Mouse (Mus musculus) adrenal gland, adult 18-20 months (tissue): ENCODE data around the gene Wdr53. TPM values are rescaled to one million over a fixed set of nuclear protein-coding genes. Genes with fewer than 3 reads are reported as not detected.
"Not testable (repeated sequence)": the region's sequence is repeated elsewhere in the genome, so short reads cannot be mapped to it uniquely, and the experiment has no call there.

ENCODE experiments used
- DNase-seq, 2 experiments: peaks; one replicate each; pipeline ENCODE4 v3.0.0; 2021 to 2022; ENCODE audit warnings: low spot score in 2 of 2
- long read RNA-seq, 2 experiments: library from polyadenylated mRNA; stranded (forward); transcript quantifications; one replicate each; pipeline ENCODE4 v2.0.0; 2021
- total RNA-seq, 2 experiments: library from RNA; stranded (reverse); gene quantifications; 1 replicate in 1 of 2; 2 replicates in 1 of 2; pipeline ENCODE4 v1.2.3; 2021

The Wdr53 gene
- total RNA-seq: 10 to 100 TPM; 12.5 to 14.1 TPM
- long read RNA-seq, experiment 1, partial matches to known transcripts: 2 of 5 reads
- long read RNA-seq, experiment 1, other reads (novel, unspliced or antisense): 0 of 5 reads
- long read RNA-seq, experiment 2, transcript Wdr53-203 (3 exons, 832 nt): major isoform, 16 of 25 reads
- long read RNA-seq, experiment 2, transcript Wdr53-201 (3 exons, 1,394 nt): minor isoform, 5 of 25 reads
- long read RNA-seq, experiment 2, partial matches to known transcripts: 3 of 25 reads
- long read RNA-seq, experiment 2, other reads (novel, unspliced or antisense): 1 of 25 reads

DNA sequence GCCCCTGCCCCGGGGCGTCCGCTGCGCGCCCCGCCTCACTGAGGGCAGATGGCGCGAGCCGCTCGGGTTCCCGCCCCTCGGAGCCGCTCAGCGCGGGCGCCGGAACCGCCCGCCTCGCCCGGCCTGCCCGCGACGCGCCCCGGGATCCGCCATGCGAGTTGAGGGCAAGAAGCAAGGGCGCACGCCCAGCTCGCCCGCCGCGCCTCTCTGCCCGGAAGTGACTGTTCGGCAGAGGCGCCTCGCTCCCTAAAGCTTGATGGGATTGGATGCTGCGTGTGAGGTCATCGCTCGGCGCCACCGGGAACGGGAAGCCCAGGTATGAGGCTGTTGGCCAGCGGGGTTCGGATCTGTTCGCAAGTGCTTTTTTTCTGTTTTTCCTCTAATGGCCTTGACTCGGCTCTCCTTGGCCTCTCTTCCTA lies at the start of gene Wdr53, which contains the start of gene Fbxo45:
Gene Wdr53 (plus strand): TSS at position 276 of the 419 bp plus-strand sequence.
Gene Fbxo45 (minus strand): TSS at position 207 of the 419 bp plus-strand sequence.
- peak; percentile 94 to 95 for DNase-seq

DNA sequence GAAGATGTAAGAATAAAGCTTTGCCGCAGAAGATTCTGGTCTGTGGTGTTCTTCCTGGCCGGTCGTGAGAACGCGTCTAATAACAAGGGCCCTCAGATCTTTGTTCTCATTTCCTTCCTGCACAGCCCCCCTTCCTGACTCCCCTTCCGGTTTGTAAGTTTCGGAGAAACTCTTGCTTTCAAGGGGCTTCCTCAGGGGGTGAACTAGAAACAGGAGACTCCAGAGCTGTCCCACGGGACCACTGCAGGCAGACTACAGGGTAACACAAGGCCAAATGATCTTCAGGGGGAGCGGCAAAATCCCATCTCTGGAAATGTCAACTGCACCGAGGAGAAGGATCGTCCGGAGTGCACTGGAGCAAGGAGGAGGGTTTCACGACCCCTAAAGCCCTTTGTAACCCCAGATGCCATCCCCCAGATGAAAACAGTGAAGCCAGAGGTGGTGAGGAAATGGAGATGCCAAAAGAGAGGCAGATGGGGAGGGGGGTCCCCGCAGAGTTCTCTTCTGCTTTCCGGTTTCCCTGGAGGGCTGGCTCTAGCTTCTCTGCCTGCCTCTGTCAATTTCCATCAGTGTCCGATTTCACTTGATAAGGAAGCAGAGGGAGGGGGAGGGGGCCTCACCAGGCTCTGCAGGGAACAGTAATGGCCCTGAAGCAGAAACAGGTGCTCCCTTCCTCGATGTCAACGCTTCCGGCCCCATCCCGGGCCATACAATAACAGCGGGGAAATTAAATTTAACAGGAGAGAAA lies 46.6 kb upstream of the Wdr53 start:
- DNase-seq: no peak

DNA sequence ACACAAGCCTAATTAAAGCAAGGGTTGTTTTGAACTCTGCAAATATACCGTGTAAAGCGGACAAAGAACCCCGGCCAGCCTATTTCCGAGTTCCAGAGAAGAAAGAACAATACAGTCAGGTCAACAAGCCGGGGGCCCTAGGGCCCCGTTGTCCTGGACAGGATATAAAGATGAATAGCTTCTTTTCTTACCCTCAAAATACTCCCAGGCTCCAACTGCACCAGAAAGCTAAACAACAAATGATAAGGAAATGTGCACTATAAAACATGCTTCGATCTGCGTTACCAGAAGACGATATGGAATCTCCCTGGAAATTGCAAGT lies 46.1 kb upstream of the Wdr53 start:
- DNase-seq: no peak

DNA sequence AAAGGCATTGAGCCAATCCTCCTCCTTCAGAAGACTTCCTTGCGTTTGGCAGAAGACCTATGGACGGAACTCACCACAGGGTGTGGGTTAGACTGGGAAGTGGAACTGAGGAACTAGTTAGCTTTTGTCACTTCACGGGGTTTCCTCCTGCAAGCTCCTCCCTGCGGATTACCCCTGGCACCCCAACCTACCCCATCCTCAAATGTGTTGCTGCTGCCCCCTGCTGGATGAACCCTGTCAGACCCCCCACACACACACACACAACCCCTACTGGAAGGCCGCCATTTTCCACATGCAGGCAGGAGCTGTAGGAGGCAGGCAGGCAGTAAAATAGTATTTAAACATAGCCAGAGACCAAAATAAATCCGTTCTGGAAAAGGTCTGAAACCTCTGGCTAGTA lies 44.3 kb upstream of the Wdr53 start:
- peak; percentile 65 to 81 for DNase-seq

DNA sequence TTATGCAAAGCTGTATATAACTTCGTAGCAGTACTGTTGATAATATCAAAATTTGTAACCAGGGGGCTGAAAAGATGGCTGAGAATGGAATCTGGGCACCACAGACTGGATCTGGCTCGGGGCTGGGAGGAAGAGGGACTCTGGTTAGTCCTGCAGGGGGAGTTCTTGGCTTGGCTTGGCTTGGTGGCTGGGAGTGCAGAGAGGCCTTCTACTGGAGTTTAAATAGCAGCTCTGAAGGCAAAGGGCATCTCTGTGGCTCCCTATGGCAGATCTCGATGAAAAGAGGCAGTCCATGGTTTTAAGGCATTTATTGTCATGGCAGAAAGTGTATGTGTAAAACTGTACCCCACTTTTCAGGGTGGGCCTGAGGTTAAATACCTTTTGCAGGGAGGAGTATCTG lies 42.1 kb upstream of the Wdr53 start:
- no peak for DNase-seq

DNA sequence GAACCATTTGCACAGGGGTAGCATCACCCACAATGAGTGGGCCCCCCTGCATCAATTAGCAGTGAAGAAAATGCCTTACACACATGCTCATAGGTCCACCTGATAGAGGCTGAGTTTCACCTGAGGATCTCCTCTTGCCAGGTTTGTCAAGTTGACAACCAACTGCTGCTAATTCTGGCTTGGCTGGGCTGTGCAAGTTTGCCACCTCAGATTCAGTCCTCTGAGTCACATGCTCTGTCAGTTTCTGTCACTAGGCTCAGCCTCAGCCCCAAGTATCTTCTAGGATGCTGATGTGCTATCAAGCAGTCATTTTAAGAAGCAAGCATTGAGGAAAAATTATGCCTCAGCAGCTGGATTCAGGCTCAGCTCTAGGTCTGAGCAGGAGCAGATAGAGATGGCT lies 32.9 kb upstream of the Wdr53 start:
- no peak for DNase-seq

DNA sequence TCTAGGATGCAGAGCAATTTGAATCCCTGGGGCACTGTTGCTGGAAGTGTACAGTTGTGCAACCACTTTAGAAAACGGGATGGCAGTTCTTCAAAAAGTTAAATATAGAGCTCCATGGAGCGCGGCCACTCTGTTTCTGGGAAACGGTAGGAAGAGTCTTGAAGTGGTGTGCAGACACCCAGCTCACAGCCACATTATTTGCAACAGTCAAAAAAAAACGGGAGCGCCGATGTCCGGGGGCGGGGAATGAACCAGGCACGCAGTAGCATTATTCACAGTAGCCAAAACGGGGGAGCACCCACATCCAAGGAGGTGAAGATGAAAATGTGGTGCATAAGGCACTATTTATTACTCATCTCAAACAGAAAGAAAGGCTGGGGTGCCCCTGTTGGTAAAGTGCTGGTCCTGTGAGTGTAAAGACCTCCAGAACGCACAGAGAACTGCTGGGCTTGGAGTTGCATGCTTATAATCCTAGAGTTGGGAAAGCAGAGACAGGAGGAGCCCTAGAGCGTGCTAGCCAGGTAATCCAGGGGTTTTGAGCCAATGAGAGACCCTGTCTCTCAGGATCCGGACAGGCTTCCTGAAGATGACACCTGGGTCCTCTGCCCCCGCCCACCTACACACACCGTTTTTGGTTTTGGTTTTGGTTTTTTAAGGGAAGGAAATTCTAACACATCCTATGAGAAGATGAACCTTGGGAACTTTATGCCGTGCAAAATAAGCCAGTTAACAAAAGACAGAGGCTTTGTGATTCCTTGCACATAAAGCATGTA lies 32.0 kb upstream of the Wdr53 start:
- no peak for DNase-seq

DNA sequence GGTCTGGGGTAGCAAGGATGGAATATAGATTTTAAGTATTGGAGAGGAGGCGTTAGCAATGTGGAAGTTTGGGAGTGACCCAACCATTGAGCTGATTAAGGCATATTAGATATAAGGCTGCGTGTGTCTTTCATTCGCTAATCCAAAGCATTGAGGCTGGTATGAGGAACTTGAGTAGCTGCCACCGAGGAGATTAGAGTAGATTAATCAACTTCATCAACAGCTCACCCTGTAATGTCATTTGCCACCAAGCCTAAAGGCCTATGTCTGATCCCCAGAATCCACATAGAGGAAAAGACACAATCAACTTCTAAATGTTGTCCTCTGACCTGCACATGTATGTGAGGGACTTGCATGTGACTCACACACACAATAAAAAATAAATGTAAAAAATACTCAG lies 25.2 kb upstream of the Wdr53 start:
- DNase-seq: no peak

DNA sequence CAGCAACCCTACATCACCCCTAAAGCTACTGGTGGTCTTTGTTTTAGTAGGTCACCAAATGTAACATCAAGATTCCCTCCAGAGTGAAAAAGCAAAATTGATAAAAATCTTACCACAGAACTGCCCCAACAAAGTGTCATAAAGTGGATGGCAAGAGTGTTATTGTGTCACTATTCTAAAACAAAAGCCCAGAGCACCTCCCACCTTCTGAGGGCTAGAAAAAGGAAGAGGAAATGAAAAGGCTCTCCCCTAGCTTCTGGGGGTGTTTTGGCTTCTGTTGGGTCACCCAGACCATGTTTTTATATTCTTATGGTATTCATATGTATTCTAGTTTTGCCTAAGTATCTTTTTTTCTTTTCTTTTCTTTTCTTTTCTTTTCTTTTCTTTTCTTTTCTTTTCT lies 24.6 kb upstream of the Wdr53 start:
- no peak for DNase-seq

DNA sequence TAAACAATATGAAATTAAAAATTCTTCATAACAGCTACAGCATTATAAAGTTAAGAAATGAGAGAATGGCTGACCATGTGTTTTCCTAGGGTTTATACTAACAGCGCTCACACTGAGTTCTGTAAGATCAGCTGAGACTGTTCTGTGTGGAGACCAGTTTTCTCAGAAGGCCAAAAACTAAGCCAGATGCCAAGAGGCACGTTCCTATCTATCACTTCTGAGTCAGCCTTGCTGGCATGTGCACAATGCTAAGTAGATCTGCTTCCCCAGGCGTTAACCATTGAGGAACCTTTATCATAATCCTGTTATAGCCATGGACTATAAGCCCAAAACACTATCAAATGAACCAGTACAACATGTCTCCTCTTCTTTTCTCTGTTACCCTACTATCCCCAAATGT lies 15.0 kb upstream of the Wdr53 start:
- peak in 1 of 2 experiments; percentile 24 for DNase-seq

DNA sequence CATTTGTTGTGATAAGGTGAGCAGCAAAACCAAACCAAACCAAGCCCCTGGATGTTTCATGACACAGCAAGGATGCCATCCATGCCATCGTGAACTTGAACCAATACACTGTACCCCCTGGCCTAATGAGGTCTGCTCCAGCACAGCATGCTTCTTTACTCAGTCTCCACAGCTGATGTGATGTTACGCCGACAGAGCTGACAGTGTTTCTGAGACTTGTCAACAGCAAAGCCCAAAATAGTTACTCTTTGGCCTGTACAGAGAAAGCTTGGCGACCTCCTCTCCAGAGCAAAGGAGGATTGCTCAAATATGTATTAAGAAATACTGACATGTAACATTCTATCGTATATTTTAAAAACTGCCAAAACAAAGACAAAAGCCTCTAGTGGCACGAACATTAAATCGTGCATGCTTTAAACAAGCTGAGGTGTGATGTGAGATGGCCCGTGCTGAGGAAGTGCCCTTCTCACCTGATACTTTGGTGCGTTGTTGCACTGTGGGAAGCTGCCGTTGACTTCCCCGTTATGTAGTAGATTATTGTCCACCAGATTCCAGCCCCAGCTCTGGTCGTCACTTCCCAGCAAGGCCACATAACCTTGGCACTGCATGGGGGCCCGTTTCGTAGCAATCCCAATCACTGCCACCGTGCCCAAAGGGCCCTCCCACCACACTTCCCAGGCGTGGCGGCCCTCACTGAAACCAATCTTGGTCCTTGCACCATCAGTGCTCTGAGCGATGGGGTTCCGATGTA lies 8.9 kb upstream of the Wdr53 start:
- no peak for DNase-seq

DNA sequence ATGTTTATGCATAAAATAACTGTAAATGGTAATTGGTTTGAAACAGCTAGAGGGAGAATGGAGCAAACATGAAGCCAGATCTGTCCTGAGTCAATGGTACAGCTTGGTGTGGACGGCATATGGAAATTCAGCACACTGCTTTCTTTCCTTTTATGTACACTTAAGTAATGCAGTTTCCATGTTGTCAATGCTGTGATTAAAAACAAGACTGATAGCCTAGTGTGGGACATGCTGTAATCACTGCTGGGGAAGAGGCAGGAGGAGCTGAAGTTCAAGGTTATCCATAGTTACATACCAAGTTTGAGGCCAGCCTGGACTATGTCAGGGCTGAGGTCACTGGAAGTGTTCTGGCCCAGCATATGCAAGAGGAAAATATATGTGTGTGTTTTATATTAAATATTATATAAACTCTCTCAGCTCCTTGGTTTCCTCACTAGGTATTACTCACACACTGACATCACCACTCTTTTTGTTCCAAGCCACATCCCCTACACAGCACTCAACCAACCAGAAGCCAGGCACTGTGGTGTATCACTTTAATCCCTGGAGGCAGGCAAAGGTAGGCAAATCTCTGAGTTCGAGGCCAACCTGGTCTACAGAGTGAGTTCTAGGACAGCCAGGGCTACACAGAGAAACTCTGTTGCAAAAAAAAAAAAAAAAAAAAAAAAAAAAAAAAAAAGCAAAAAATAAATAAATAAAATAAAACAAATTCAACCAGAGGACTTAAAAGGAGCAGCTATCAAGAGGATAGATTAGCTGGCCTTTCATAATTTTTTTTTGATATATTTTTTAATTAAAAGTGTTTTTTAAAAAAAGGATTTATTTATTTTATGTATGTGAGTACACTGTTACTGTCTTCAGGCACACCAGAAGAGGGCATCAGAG lies 7.4 kb upstream of the Wdr53 start:
- DNase-seq: no peak

DNA sequence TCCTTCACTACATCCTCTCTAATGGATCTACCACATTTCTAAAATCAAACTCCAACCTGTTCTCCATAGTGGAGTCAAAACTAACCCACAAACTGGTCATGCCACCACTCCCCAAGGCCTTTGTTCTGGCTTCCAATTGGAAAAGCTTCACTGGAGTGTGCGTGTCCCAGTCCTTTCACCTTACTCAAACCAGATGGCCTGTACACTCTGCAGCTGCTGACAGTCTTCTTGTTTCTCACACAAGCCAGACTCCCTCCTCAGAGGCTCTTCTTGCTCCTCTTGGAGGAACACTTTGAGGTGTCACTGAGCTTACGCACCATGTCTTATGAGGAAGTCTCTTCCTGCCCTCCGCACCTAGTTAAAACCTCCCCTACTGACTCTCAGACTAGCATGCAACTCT lies 3.1 kb upstream of the Wdr53 start:
- no peak for DNase-seq

DNA sequence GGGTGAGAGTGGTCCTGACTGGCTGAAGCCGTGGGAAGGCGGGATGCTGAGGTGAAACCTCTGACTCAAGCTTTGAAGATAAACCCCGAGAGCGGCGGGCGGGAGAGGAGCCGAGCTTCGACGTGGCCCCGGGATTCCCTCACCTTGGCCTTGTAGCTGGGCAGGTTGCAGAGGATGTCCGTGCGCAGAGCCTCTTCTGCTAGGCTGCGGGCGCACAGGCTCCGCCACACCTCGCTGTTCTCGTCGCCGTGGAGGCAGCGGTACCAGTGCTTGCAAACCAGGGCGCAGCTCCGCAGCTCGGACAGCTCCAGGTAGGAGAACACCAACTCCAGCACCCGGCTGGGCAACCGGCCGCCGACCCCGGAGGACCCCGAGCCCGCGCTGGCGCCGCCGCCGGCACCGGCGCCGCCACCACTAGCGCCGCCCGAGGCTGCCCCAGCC lies 656 bp upstream of the Wdr53 start:
- DNase-seq: peak in 1 of 2 experiments; percentile 43

DNA sequence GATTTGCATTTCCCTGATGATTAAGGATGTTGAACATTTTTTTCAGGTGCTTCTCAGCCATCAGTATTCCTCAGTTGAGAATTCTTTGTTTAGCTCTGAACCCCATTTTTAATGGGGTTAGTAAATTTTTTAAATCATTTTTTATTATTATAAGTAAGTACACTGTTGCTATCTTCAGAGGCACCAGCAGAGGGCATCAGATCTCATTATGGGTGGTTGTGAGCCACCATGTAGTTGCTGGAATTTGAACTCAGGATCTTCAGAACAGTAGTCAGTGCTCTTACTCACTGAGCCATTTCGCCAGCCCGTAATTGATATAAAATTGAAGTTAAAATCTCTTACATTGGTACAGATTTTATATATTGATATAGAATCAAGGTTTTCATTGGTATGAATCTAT lies 17.2 kb downstream of the Wdr53 start:
- DNase-seq: not testable (repeated sequence)

DNA sequence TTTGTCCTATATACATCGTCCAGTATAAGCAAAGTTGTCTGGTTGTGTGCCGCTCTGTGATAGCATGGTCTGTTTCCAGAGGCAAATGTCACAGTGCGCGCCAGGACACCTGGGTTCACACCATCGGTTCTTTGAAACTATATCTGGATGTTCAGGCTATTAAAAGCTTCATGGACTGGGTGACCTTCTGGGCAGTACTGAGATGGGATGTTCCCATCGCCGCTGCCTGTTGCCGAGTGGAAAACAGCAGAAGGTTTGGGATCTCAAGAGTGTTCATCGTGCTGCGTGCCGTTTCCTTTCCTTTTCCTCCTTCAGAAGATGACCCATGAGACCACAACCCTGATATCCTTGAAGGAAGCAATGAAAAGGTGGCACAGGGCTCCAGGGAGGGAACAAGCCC lies 24.3 kb downstream of the Wdr53 start, which contains the start of gene Smco1:
Gene Smco1 (plus strand): TSS at position 178 of the 400 bp plus-strand sequence.
- DNase-seq: no peak

DNA sequence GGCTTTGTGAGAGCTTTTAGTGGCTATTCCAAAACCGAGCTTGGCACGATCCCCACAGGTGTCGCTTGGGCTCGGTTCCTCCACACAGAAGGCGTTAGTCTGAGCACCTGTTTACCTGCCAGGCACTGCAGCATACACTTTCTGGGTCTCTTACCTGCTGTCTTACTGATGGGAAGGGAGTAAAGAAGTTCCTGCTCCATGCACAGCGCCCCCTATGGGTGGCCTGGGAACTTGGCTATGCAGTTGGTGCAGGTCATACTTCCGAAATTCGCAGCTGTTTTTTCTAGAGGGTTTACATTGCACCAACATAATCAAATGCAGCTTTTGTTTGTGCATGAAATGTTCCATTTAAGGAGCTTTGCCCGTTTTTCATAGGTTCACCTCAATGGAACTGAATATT lies 26.3 kb downstream of the Wdr53 start:
- DNase-seq: peak in 1 of 2 experiments; percentile 29

DNA sequence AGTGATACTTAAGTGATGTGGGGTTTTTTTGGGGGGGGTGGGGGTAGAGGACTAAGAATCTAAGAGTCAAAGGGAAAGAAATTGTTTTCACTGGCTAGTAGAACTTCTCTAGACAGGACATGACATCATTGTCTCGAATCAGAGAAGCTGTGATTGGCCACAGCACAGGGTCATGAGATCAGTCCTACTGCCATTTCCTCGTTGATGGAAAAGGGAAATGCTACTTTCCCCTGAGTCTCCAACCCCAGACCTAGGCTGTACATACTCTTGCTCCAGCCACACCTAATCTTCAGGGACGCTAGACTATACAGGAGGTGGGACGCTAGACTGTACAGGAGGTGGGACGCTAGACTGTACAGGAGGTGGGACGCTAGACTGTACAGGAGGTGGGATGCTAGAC lies 28.0 kb downstream of the Wdr53 start:
- no peak for DNase-seq

DNA sequence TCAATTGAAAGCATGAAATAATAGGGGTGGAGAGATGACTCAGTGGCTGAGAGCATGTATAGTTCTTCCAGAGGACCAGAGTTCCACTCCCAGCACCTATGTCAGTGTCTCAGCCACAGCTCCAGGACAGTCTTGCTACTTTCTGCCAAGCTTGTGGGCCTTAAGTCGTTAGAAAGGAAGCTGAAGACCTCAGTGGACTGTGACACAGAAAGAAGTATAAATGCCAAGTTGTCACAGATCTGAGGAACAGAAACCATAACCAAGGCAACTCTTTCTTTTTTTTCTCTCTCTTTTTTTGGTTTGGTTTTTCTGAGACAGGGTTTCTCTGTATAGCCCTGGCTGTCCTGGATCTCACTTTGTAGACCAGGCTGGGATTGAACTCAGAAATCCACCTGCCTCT lies 28.8 kb downstream of the Wdr53 start:
- DNase-seq: no peak
